Mouse (Mus musculus): ENCODE measurements around the gene Exoc2.

Exoc2 gene

DNA sequence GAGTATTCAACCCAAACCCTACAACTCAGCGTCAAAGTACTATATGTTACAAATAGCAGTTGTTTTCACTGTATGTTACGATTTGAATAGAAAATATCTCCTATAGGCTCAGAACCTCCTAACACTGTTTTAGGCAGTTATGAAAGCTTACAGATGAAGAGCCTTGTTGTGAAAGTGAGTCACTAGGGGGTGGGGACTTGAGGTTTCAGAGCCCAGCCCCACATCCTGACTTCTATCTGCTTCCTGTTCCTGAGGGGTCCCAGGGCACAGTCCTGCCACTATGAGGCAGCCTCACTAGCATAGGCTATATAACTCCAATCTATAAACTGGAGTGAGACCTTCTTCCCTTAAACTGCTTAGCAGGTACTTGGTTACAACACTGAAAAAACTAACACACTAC is 1.8 kb downstream of the Exoc2 start:
- no peak for DNase-seq (ENCODE audit: low spot score in 2 of 2)

DNA sequence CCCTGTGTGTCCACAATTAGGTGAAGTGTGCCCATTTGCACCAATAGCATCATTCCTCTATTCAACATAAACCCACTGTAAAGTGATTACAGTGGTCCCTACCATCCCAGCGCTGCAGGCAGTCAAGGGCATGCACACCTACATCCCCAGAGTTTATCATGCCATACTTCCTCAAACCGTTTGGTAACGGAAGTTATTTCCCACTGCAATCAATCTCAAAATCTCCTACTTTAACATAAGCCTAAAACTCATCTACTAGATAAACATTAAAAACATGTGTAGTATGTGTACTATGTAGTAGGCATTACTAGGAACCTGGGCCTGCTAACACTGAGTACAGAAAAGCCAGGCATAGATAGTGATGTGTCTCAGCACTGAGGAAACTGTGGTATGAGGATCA is 2.8 kb downstream of the Exoc2 start:
- no peak for DNase-seq (ENCODE audit: low spot score in 2 of 2)

DNA sequence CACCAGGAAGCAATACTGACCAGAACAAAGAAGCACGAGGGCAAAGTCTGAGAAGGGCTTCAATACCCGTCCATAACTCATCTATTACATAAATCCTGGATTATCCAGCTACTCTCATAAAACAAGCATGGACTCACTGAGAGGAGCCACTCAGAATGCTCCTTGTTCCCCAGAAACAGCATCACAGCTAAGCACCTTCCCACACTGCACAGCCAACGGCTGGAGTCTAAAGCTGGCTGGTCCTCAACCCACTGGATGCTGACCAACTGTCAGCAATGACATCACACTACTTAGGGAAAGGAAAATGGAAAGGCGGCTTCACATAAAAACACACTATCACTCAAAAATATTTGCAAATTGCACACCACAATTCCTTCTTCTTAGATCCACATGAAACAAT is 5.6 kb downstream of the Exoc2 start:
- DNase-seq (ENCODE audit: low spot score in 2 of 2) = no peak

DNA sequence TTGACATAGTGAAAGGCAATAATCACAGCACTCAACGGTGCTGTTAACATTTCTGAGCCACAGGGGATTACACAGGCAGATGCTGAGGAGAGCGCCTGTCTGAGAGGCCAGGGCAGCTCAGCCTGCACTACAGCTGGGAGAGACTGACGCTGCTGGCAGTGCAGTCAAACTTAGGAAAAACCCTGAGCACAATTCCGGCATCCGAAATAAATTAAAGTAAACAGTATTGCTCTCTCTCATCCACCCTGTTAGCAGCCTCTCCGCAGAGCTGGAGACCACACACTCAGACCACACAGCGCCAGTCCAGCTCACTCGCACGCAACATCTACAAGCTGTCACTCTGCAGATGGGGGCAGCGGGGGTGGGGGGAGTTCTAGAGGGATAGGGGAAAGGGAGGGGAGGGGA is 7.4 kb downstream of the Exoc2 start:
- no peak for DNase-seq (ENCODE audit: low spot score in 2 of 2)

DNA sequence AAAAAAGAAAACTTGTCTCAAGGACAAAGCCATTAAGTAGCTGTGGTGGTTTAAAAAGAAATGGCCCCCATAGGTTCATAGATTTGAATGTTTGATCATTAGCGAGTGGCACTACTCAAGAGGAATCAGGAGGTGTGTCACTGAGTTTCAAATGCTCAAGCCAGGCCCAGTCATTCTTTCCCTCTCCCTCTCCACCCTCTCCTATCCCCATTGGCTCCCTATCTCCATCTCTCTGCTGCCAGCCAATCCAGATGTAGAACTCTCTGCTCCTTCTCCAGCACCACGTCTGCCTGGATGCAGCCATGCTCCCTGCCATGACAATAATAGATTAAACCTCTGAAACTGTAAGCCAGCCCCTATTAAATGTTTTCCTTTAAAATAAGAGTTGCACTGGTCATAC is 12.0 kb downstream of the Exoc2 start:
- no peak for DNase-seq (ENCODE audit: low spot score in 2 of 2)

DNA sequence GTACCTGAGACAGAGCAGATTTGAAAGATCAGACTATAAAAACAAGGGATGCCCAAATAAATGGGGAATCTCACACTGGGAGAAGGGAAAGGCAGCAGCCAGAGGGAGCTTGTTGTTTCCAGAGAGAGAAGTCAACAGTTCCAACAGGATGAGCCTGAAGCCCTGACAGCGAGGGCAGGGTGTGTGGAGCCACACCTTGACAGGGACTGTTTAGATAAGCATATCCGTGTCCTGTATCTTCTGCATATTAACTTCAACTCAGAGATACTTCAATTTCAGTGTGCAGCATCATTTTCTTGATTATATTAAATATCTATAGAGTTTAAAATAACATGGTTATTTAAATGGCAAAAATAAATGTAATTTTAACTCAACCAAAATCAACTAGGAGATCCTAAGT is 13.2 kb downstream of the Exoc2 start:
- no peak for DNase-seq (ENCODE audit: low spot score in 2 of 2)

DNA sequence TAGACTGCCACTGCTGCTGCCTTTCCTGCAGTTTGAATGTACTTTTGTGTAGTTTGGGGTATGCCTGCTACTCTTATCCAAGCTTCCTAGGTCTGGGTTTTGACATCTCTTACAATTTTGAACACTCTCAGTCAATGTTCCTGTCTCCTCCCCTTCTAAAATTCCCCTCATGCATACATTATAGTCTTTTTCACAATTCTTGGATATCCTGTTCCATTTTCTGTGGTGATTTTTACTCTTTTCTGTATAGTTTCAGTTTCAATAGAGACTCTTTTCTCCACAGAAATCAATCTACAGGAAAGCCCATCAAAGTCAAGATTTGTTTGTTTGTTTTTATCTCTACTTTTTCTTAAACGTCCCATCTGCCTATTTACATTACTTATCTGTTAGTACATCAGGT is 20.3 kb downstream of the Exoc2 start:
- DNase-seq (ENCODE audit: low spot score in 2 of 2) = no peak

DNA sequence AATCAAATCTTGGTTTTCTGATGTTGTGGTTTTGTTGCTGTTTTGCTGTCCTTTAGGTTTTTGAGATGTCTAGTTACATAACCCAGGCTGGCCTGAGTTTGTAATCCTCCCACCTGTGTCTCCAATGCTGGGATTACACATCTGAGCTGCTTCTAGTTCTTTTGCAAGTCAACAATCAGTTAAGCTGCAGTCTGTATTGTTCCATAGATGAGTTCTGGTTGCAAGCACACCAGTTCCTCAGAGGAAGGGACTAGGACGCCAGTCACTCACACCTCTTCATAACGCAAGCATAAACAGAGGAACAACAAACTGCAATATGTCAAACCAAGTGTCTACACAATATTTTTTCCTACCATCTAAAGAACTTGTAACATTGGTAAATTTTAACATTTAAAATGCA is 21.8 kb downstream of the Exoc2 start:
- no peak for DNase-seq (ENCODE audit: low spot score in 2 of 2)

DNA sequence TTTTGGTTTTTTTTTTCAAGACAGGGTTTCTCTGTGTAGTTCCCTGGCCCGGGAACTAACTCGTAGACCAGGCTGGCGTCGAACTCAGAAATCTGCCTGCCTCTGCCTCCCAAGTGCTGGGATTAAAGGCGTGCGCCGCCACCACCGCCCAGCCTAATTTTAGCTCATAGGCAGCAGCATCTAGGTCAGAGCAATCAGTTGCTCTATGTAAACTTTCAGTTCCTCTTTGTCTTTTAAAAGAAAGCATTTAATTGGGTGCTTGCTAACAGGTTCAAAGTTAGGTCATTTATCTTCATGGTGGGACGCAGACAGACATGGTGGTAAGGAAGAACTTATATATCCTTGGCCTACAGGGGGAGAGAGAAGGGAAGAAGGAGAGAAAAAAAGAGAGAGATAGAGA is 24.7 kb downstream of the Exoc2 start:
- DNase-seq (ENCODE audit: low spot score in 2 of 2) = no peak

DNA sequence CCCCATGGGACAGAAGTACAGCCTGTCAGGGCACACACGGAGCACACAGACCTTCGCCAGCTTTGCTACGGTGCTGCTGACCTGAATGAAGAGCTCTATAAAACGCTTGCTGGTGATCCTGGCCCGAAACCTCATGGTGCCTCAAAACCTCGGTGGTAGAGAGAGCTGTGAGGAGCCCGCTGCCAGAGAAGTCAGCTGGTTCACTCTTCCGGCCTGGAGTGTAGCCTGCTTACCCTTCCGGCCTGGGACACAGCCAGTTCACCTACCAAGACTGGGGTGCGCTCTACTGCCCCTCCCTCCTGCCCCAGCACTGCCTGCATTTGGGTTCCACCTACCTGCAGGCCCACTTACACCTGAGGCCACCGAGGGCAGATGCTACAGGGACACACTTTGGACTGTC is 26.4 kb downstream of the Exoc2 start, which contains the start of gene Hus1b:
Hus1b (minus strand) TSS at position 220 of the 400 bp plus-strand sequence.
- DNase-seq (ENCODE audit: low spot score in 2 of 2) = no peak

DNA sequence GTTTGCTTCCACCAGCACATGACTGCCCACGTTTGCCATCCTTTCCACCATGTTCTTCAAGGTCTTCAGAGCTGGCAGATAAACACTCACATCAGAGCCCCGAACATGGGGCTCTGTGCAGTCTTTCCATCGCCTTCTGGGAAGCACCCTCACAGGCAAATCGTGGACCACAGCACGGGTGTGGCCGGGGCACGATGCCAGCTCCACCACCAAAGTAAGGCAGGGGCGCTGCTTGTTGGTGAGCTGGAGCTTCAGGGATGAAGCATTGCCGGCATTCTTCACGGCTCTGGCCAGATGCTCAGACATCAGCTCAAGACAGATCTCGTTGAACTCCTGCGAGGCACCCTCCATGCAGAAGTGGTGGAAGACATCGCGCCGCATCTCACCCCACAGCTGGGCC is 26.8 kb downstream of the Exoc2 start:
- no peak for DNase-seq (ENCODE audit: low spot score in 2 of 2)

DNA sequence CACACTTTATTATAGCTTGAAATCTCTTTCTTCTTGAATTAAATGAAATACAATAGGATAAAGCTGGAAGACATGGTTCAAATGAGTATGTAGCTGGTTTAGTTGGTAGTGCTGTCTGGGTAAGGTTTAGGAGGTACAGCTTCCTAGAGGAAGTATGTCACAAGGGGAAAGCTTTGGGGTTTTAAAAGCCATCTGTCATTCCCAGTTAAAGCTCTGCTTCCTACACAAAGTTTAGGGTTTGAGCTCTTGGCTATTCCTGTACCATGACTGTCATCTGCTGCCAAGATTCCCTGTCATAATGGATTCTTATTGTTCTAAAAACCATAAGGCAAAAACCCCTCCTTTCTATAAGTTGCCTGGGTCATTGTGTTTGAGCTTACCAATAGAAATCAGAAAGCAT is 28.1 kb downstream of the Exoc2 start:
- no peak for DNase-seq (ENCODE audit: low spot score in 2 of 2)

DNA sequence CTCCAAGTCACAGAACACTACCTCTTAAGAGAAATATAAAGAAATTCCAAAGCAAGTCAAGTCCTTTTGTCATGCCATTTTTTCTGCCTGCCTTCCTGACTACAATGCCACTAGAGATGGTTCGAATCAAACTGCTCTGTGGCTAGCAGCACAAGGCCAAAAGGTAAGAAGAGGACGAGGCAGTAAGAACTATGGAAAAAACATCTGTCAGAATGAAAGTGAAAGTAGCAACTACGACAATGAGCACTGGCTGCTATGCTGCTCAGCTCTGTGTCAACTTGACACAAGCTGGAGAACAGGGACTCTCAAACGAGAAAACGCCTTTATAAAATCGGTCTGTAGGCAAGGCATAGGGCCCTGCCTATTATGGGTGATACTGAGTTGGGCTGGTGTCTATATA is 40.9 kb downstream of the Exoc2 start:
- DNase-seq (ENCODE audit: low spot score in 2 of 2) = peak in 1 of 2 experiments; percentile 21

DNA sequence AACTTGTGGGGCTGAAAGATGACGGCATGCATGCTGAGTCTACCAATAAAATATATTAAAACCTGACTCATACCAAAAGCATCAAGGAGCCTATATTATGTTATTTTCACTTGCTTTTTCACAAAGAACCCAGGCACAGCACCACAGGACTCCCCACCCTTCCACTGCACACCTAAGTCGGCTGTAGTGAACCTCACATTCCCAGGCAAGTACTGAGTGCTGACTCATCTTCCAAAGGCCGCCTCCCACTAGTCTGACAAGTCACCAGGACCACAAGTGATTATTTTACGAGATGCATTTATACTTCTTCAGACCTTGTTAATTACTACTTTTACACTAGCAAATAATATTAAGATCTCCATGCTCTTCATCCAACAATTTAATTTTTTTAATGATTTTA is 42.3 kb downstream of the Exoc2 start:
- DNase-seq (ENCODE audit: low spot score in 2 of 2) = no peak

DNA sequence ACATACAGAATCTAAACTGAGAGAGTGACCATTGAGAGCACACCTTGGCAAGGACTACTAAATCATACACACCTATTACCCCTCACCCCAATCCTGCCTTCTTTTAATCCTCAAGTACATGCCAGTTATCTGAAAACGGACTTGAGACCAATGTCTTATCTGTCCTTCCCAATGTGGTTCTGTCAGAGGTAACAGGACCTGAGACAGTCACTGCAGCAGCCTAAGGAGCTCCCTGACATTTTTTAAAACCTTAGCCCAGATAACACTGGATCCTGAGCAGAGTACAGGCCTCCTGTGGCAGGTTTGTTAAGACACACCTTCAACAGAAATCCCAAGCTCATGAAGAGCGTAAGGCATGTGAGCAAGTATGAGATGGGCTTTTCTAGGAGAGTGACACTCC is 44.8 kb downstream of the Exoc2 start:
- DNase-seq (ENCODE audit: low spot score in 2 of 2) = no peak

DNA sequence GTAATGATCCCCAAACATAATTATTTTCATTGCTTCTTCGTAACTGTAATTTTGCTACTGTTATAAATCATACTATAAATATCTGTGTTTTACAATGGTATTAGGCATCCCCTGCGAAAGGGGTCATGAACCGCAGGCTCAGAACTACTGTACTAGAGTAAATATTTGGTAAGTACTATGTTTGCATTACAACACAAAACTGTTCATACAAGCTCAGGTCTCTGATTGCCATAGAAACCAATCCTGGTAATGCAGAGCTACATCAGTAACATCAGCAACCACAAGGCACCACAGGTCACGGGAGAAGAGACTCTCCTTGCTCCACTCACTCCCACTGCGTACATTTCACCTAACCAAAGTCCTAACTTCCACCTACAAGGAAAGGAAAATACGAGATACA is 49.6 kb downstream of the Exoc2 start:
- no peak for DNase-seq (ENCODE audit: low spot score in 2 of 2)

DNA sequence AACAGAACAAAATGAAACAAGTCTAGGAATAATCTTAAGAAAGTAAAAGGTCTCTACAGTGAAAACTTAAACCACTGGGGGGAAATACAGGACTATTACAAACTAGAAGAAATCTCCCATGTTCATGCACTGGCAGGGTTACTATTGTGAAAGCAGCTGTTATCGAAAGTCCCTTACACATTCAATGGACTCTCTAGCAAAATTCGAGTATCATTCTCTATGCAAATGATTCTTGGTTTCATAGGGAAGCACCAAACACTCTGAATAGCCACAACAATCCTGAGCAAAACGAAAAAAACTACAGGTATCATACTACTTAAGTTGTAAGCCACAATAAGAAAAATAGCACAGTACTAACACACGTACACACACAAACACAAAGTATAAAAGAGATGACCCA is 52.0 kb downstream of the Exoc2 start:
- DNase-seq (ENCODE audit: low spot score in 2 of 2) = no peak

DNA sequence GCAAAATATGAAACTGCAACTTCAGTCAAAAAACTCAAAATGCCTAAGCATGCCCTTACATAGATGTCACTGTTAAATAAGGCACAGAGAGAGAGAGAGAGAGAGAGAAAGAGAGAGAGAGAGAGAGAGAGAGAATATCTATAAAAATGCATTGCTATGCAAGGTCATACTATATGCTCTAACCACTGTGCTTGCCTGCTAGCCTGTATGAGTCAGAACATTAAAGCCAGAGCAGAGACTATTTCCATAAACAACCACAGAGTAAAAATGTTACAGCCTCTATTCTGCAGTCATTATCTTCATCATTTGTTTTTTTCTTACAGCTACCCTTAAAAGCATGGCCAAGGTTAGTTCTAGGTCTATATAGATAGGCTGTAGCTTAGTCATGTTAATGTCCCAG is 60.1 kb downstream of the Exoc2 start:
- no peak for DNase-seq (ENCODE audit: low spot score in 2 of 2)

DNA sequence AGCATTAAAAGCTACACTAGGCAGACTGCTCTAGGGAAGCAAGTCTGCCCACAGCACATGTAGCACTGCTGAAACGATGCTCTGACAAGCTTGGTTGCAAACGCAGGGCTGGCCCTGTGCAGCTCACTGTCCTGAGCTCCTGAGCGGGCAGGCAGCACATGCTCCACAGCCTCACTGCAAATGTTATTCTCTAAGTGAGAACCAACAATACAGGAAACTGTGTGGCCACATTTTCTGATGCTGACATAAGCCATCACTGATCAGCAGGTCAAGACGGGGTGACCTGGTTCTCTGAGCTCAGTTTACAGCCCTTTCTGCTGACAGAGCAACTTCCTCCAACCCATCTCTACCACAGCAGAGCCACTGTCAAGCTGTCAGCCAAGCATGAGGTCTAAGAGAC is 60.9 kb downstream of the Exoc2 start:
- DNase-seq (ENCODE audit: low spot score in 2 of 2) = no peak

DNA sequence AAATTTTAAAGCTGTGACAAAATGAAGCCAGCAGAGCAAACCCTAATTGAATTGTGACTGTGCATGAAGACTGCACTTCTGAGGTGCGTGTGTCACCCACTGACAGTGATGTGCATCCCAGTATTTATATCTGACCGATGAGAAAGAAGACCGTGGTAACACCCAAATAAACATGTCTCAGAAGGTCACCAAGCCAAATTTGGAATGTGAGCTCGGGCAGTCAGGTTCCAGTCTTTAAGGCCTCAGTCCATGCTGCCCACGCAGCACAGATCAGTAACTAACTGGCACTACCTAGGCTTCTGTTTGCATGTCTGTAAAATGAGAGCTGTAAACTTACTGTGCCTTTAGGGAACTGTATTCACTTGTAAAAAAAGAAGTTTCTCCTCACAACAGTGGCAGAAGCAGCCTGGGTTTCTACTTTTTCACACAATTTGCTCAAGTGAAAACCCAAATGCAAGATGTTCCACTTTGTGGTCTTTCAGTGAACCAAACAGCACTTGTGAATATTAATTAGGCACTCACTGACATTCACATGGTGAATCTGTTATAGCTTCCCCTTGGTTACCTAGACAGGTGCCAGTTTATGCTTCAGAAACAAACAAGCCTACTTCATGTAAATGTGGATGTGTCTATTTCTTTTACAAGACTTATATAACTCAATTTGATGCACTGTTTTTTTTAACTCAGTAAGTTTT is 61.8 kb downstream of the Exoc2 start:
- no peak for DNase-seq (ENCODE audit: low spot score in 2 of 2)

DNA sequence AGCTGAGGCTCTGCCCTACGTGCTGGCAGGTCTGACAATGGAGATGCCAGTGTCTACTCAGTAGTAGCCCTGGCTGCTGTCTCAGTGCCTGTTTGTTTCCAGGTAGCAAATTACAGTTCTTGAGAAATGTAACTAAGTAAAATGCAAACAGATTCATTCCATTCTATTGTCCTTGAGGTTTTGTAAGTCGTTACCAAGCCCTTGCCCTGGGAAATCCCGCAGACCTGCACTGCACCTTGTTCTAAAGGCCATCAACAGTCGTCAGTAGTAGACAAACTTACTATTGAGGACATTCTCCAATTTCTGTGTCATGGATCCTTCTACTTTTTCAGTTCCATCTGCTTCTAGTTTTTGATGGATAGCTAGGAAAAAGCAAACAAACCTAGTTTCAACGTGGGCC is 63.0 kb downstream of the Exoc2 start:
- DNase-seq (ENCODE audit: low spot score in 2 of 2) = no peak

DNA sequence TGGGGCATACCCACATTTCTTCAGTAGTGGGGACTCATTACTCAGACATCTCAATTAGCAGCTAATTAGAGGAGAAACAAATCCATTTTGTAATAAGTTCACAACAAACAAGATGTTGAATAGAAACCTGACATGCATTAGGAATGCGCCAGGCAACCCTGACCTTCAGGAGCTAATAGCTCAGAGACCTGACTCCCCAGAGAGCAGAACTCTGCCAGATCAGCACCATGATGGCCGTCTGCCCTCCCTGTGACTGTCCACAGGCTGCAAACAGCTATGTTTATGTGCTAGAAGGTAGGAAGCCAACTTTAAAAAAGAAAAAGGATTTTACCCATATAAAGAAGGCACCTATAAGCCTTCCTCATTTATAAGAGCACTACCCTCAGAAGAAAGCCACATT is 71.6 kb downstream of the Exoc2 start:
- no peak for DNase-seq (ENCODE audit: low spot score in 2 of 2)

DNA sequence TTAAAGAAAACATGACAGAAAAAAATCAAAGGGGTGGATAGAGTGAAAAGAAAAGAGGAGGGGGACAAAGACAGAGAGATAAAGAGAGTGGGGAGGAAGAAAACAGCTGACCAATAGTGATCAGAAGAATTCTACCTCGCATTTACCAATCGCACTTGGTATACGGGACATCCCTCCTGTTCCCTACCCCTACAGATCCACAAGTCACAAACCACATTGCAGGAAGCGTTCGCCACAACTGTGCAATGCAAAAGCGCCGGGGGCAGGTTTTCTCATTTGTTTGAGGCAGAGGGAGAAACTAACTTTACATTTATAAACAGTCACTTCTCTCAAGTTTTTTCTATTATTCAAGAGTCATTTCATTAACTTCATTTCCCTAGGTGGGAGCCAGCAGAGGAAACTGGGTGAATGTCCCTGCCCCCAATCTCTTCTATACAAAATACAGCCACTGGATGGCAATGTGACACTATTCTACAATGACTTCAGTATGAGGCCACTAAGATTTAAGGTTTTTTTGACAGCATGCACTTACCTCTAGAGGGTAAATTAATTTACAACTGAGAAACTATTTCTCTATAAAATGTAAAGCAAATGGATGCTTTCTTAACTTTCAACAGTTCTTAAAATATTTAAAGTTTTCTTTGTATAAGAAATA is 72.4 kb downstream of the Exoc2 start:
- no peak for DNase-seq (ENCODE audit: low spot score in 2 of 2)

Measured in heart, adult 9 months (tissue).